Mouse (Mus musculus): ENCODE results near the gene B4galnt2.

GRCm38 (mm10) chr11:95827168-95827447 is 87.6 kb downstream of the B4galnt2 start:
- TF ChIP-seq POLR2A (IDR thresholded peaks at IDR 0.05; ENCODE audit: extremely low read depth, insufficient read depth, low read length): no peak
- TF ChIP-seq CTCF (IDR thresholded peaks at IDR 0.05; ENCODE audit: extremely low read depth, insufficient read depth, low read length): no peak

All from cortical plate, adult 2 months (tissue).